Mouse (Mus musculus): ENCODE data around the gene Lims1.

DNA sequence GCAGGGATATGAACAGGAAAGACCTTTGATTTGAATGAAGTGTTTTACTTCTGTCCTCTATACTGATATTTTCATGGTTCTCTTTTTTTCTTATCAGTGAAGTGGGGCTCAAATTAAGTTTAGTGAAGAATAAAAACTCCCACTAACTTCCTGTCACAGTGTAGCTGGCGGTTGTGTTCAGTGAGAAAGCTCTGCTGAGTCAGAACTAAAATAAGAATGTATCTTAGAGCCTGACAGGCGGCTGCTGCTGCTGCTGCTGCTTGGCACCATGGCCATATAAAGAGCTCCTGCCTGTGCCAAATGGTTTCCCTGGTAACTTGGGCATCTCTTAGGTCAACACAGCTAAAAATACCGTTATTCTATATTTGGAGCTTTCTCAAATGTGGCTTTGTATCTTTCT, 60.0 kb downstream of the Lims1 start:
- no peak for TF ChIP-seq CTCF (IDR thresholded peaks at IDR 0.05; ENCODE audit: low read depth, low read length)
- no peak for TF ChIP-seq POLR2A (IDR thresholded peaks at IDR 0.05; ENCODE audit: extremely low read depth, insufficient read depth, low read length)

Data from liver, adult 2 months (tissue).